Mouse (Mus musculus) lung, embryonic 14.5 days (tissue): ENCODE measurements at regions not wholly inside any gene's neighbourhood (a gene's known extent, or its start where the extent isn't known, plus 50 kb on each side); places are given as distances from the start of the nearest gene placed in this dataset. TPM values are rescaled to one million over a fixed set of nuclear protein-coding genes. Genes with fewer than 3 reads are reported as not detected.

Experiments used
- ATAC-seq: fragments of 200-750 bp; cut with Nextera tagmentation; 2 replicates; pipeline ENCODE4 v1.8.0; 2017; ENCODE audit warnings: mild to moderate bottlenecking, moderate TSS enrichment, moderate library complexity; ENCODE audit not compliant: insufficient read depth
- DNase-seq: peaks from one replicate; pipeline ENCODE4 v3.0.0-alpha.2; 2015
- H3K27ac ChIP-seq: fragments of 300-500 bp; sonication (generic); 2 replicates; pipeline ENCODE4 v1.5.1; 2014; ENCODE audit warnings: low read depth, mild to moderate bottlenecking, moderate library complexity
- H3K27me3 ChIP-seq: fragments of 300-500 bp; sonication (generic); 2 replicates; pipeline ENCODE4 v1.6.1; 2014; ENCODE audit warnings: low read length, control low read depth; ENCODE audit not compliant: insufficient read depth
- H3K36me3 ChIP-seq: fragments of 300-500 bp; sonication (generic); 2 replicates; pipeline ENCODE4 v1.6.1; 2014; ENCODE audit warnings: control low read depth; ENCODE audit not compliant: insufficient read depth
- H3K4me1 ChIP-seq: fragments of 300-500 bp; sonication (generic); 2 replicates; pipeline ENCODE4 v1.6.1; 2014; ENCODE audit warnings: antibody characterized with exemption, control low read depth; ENCODE audit not compliant: insufficient read depth
- H3K4me2 ChIP-seq: fragments of 300-500 bp; sonication (generic); 2 replicates; pipeline ENCODE4 v1.6.1; 2014; ENCODE audit warnings: mild to moderate bottlenecking
- H3K4me3 ChIP-seq: fragments of 300-500 bp; sonication (generic); 2 replicates; pipeline ENCODE4 v1.5.1; 2014; ENCODE audit warnings: low read depth, low read length
- H3K9ac ChIP-seq: fragments of 300-500 bp; sonication (generic); 2 replicates; pipeline ENCODE4 v1.6.1; 2014
- H3K9me3 ChIP-seq: fragments of 300-500 bp; sonication (generic); 2 replicates; pipeline ENCODE4 v1.6.1; 2016; ENCODE audit warnings: low read depth, low read length, control low read depth
- CTCF ChIP-seq: IDR thresholded peaks from 2 replicates; pipeline ENCODE4 v1.5.1; 2016; ENCODE audit warnings: antibody characterized with exemption, low read depth
- WGBS: fragments of 180-500 bp; shearing (Covaris S2); extraction: QIAGEN DNeasy Blood & Tissue Kit; methylation state at CpG from one replicate; pipeline ENCODE4 v1.1.7; 2014; 5-methylcytosine and 5-hydroxymethylcytosine counted together
- microRNA-seq: library from miRNA; unstranded; fragments of <30 nt; microRNA quantifications from one replicate; pipeline ENCODE4, GENCODE M21; 2016; ENCODE audit warnings: borderline number of aligned reads

- TF ChIP-seq CTCF = no peak
- no peak overlapping the region for H3K4me2 ChIP-seq
- no peak overlapping the region for H3K9ac ChIP-seq
- H3K4me1 ChIP-seq = no peaks in the 10 kb centered on the region
- WGBS = 52% methylated on average over 3 of the region's 3 CpGs
- ATAC-seq (no peak), DNase-seq (no peak)
- H3K36me3 ChIP-seq = no peaks in the 10 kb centered on the region
- no peak overlapping the region for H3K27ac ChIP-seq
- H3K9me3 ChIP-seq = no peaks in the 10 kb centered on the region
- H3K27me3 ChIP-seq = no peaks in the 10 kb centered on the region
- H3K4me3 ChIP-seq = no peak overlapping the region
Measured at GRCm38 (mm10) chr3:115462623-115463022, 252.2 kb downstream of the S1pr1 start.

Small RNA genes lying in the stretch of these regions (microRNA-seq; reads per million reads assigned to microRNA genes)
- not detected for gene Gm25347
